Mouse (Mus musculus) liver, adult (tissue): ENCODE data around the gene Dcbld2.
A peak's percentile ranks its signal among the peaks of the same experiment; 100 is the strongest.

ENCODE experiments used
- GATA4 ChIP-seq: IDR thresholded peaks from 2 replicates; pipeline ENCODE4 v1.6.1; 2014; ENCODE audit warnings: mild to moderate bottlenecking, low read length; ENCODE audit not compliant: insufficient replicate concordance

The Dcbld2 gene

GRCm38 (mm10) chr16:58462519-58462918 is 54.3 kb downstream of the Dcbld2 start:
- no peak for TF ChIP-seq GATA4

GRCm38 (mm10) chr16:58464051-58464450 is 55.8 kb downstream of the Dcbld2 start:
- TF ChIP-seq GATA4: no peak

GRCm38 (mm10) chr16:58465412-58465811 is 57.2 kb downstream of the Dcbld2 start:
- TF ChIP-seq GATA4: no peak

GRCm38 (mm10) chr16:58470061-58470460 is 61.8 kb downstream of the Dcbld2 start:
- no peak for TF ChIP-seq GATA4

GRCm38 (mm10) chr16:58470841-58471240 is 62.6 kb downstream of the Dcbld2 start:
- no peak for TF ChIP-seq GATA4

GRCm38 (mm10) chr16:58474875-58475274 is 66.6 kb downstream of the Dcbld2 start:
- no peak for TF ChIP-seq GATA4

GRCm38 (mm10) chr16:58475544-58476154 is 67.4 kb downstream of the Dcbld2 start:
- no peak for TF ChIP-seq GATA4

- TF ChIP-seq GATA4: 0 out of 2 replicates have a peak, but pooled peaks have one; percentile 17
Measured at GRCm38 (mm10) chr16:58476363-58476762, 68.1 kb downstream of the Dcbld2 start.

- TF ChIP-seq GATA4: no peak
Measured at GRCm38 (mm10) chr16:58479898-58480448, 71.7 kb downstream of the Dcbld2 start.

GRCm38 (mm10) chr16:58481219-58481905 is 73.1 kb downstream of the Dcbld2 start:
- TF ChIP-seq GATA4: no peak

GRCm38 (mm10) chr16:58481906-58482270 is 73.6 kb downstream of the Dcbld2 start:
- TF ChIP-seq GATA4: no peak

GRCm38 (mm10) chr16:58482296-58482695 is 74.1 kb downstream of the Dcbld2 start:
- no peak for TF ChIP-seq GATA4

- TF ChIP-seq GATA4: no peak
Measured at GRCm38 (mm10) chr16:58487861-58488260, 79.6 kb downstream of the Dcbld2 start.

- TF ChIP-seq GATA4: peak; percentile 41; the same call in 1 of the 2 replicates
Measured at GRCm38 (mm10) chr16:58496791-58497190, 88.5 kb downstream of the Dcbld2 start.

- TF ChIP-seq GATA4: no peak
Measured at GRCm38 (mm10) chr16:58497886-58498713, 89.9 kb downstream of the Dcbld2 start.
